Mouse (Mus musculus): ENCODE measurements around the gene Myo1d. TPM values are rescaled to one million over a fixed set of nuclear protein-coding genes. Genes with fewer than 3 reads are reported as not detected.

Gene Myo1d
- total RNA-seq, 2 experiments from 2014 or later: 5.6 to 7.0 TPM

GRCm38 (mm10) chr11:80802706-80803105 is 22.9 kb upstream of the Myo1d start:
- intact Hi-C loops (cut with DNase I): no loop called here
- no peak for TF ChIP-seq CTCF (IDR thresholded peaks at IDR 0.05)
- no peak overlapping the region for H3K27ac ChIP-seq
- no peak overlapping the region for H3K4me3 ChIP-seq
- no peak for DNase-seq (ENCODE audit: extremely low spot score in 1 of 2, low spot score in 2 of 2)

- no peak for DNase-seq (ENCODE audit: extremely low spot score in 1 of 2, low spot score in 2 of 2)
- peak; percentile 20 for TF ChIP-seq CTCF (IDR thresholded peaks at IDR 0.05)
- Histone ChIP-seq H3K4me3 (no peak overlapping the region), H3K27ac (no peak overlapping the region)
- intact Hi-C loops (cut with DNase I): no loop called here
These were observed 20.2 kb upstream of the Myo1d start for GRCm38 (mm10) chr11:80799979-80800378.

- no peak for DNase-seq (ENCODE audit: extremely low spot score in 1 of 2, low spot score in 2 of 2)
- intact Hi-C loops (cut with DNase I): no loop called here
- no peak overlapping the region for H3K4me3 ChIP-seq
- no peak for TF ChIP-seq CTCF (IDR thresholded peaks at IDR 0.05)
- H3K27ac ChIP-seq: no peak overlapping the region
These were observed 15.6 kb upstream of the Myo1d start for GRCm38 (mm10) chr11:80795431-80795830.

- Histone ChIP-seq H3K4me3 (no peak overlapping the region), H3K27ac (no peak overlapping the region)
- no peak for TF ChIP-seq CTCF (IDR thresholded peaks at IDR 0.05)
- no peak for DNase-seq (ENCODE audit: extremely low spot score in 1 of 2, low spot score in 2 of 2)
- intact Hi-C loops (cut with DNase I): no loop called here
These were observed 14.5 kb upstream of the Myo1d start for GRCm38 (mm10) chr11:80794290-80794689.

- no peak overlapping the region for H3K27ac ChIP-seq
- intact Hi-C loops (cut with DNase I): no loop called here
- DNase-seq (ENCODE audit: extremely low spot score in 1 of 2, low spot score in 2 of 2): no peak
- TF ChIP-seq CTCF (IDR thresholded peaks at IDR 0.05): no peak
- H3K4me3 ChIP-seq: no peak overlapping the region
These were observed 13.6 kb upstream of the Myo1d start for GRCm38 (mm10) chr11:80793386-80793785.

DNA sequence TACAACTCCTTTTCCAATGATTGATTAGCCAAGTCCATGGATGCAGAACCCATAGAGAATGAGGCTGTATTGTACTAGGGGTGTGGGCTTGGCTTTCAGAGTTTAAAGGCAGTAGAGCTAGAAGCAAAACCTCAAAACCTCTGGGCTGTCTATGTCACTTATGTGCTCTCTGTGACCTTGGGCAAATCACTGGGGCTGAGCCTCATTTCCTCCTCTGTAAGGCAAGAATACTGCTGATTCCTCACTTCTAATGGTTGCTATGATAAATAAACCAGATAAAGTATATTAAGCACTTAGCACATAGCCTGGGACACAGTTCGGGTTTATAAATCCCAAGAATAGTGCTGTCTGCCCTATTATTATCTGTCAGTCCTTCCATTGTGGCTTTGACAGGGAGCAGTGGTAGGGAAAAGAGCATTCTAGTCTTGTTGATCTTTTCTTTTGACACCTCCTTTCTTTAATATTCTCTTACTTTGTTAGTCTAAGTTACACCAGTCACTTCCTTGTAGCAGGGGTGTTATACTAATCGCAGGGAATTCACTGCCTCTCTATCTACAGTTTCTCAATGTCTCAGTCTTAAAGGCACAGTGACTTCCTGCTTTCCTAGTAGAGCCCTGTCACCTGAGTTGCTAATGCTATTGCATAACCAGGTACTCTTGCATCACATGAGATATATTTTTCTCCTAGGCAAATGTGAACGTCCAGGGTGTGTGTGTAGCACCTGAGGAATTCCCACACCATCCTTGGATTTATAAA is 12.0 kb upstream of the Myo1d start:
- no peak overlapping the region for H3K4me3 ChIP-seq
- no peak for DNase-seq (ENCODE audit: extremely low spot score in 1 of 2, low spot score in 2 of 2)
- H3K27ac ChIP-seq: no peak overlapping the region
- intact Hi-C loops (cut with DNase I): no loop called here
- no peak for TF ChIP-seq CTCF (IDR thresholded peaks at IDR 0.05)

DNA sequence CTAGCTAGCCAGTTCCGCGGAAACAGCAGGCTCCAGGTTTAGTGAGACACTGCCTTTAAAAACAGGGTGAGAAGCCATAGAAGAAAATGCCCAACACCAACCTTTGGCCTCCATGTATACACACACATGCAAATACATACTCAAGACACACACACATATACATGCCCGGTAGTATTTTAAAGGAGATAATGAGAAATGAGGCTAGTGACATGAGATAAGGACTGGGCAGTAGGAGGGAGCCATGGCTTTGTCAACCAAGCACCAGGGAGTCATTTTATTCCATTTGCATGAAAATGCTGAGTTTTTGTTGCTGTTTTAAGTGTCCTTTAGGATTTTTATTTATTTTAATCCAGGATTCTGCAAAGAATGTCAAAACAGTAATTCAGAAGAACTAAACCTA is 10.6 kb upstream of the Myo1d start:
- H3K27ac ChIP-seq: no peak overlapping the region
- no peak overlapping the region for H3K4me3 ChIP-seq
- intact Hi-C loops (cut with DNase I): no loop called here
- no peak for TF ChIP-seq CTCF (IDR thresholded peaks at IDR 0.05)
- no peak for DNase-seq (ENCODE audit: extremely low spot score in 1 of 2, low spot score in 2 of 2)

DNA sequence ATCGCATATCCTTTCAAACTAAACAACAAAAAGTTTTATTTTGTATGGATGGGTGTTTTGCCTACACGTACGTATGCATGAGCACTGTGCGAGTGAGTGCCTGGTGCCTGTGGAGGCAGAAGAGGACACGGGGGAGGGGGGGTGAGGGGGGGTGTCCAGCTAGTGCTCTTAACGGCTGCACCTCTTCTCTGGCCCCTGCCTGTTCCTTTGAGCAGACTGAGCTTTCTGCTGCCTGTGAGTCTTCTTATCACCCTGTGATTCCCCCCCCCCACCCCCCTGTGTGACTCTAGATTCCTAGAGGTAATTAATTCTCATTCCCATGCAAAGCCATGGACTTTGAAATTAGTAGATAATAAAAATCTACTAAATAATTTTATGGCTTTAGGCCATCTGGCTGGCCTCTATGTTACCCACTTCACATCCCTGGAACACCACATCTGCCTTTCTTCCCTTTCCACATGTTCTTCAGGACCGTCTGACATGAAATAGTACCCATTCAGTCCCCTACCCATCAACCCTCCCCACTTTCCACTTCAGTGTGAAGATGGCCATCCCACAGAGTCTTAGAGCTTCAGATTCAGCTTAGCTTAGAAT is 9.9 kb upstream of the Myo1d start:
- no peak for TF ChIP-seq CTCF (IDR thresholded peaks at IDR 0.05)
- DNase-seq (ENCODE audit: extremely low spot score in 1 of 2, low spot score in 2 of 2): no peak
- intact Hi-C loops (cut with DNase I): no loop called here
- no peak overlapping the region for H3K27ac ChIP-seq
- no peak overlapping the region for H3K4me3 ChIP-seq

DNA sequence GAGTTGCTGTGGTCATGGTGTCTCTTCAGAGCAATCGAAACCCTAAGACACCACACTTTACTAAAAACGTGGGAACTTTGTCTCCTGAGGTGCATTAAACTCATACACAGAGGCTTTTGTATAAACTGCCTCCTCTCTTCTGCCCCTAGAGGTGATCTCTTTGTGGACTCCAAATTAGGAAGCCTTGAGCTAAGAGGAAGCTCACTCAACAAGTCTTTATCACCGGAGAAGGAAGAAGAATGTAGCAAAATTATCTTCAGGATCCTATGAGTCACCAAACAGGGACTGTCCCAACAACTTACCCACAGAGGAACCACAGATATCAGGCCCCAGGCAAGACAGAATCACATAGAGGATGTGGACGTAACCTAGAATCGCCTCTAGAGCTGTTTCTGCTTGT is 5.8 kb upstream of the Myo1d start:
- intact Hi-C loops (cut with DNase I): no loop called here
- DNase-seq (ENCODE audit: extremely low spot score in 1 of 2, low spot score in 2 of 2): no peak
- no peak; the same call in none of the 2 replicates for TF ChIP-seq CTCF (IDR thresholded peaks at IDR 0.05)
- no peak overlapping the region for H3K4me3 ChIP-seq
- H3K27ac ChIP-seq: no peak overlapping the region

GRCm38 (mm10) chr11:80784294-80784743 is 4.5 kb upstream of the Myo1d start:
- TF ChIP-seq CTCF (IDR thresholded peaks at IDR 0.05): no peak
- no peak overlapping the region for H3K27ac ChIP-seq
- intact Hi-C loops (cut with DNase I): no loop called here
- DNase-seq (ENCODE audit: extremely low spot score in 1 of 2, low spot score in 2 of 2): no peak
- no peak overlapping the region for H3K4me3 ChIP-seq

GRCm38 (mm10) chr11:80783460-80783859 is 3.6 kb upstream of the Myo1d start:
- H3K27ac ChIP-seq: no peak overlapping the region
- TF ChIP-seq CTCF (IDR thresholded peaks at IDR 0.05): no peak
- intact Hi-C loops (cut with DNase I): no loop called here
- no peak overlapping the region for H3K4me3 ChIP-seq
- DNase-seq (ENCODE audit: extremely low spot score in 1 of 2, low spot score in 2 of 2): no peak

DNA sequence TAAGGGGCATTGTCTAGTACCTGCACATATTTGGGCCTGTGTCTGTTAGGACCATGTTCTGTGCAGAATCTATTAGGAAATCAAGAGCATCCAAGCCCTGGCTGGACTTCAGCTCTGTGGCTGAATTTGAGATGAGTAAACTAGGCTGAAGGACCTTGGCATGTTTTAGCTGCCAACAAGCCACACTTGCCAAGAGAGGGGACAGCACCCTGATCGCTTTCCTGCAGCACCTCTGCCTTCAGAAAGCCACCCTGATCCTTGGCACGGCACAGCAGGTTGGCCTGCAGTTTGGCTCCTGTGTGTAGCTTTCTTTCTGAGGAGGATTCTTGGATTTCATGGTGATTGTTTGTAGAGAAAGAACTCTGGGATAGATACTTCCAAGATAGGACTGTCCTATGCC is 1.7 kb upstream of the Myo1d start:
- H3K27ac ChIP-seq: no peak overlapping the region
- no peak overlapping the region for H3K4me3 ChIP-seq
- no peak for DNase-seq (ENCODE audit: extremely low spot score in 1 of 2, low spot score in 2 of 2)
- intact Hi-C loops (cut with DNase I): loop anchor here (2.0 kb wide), 1 partner anchor 85 kb away; no protein-coding TSS in a partner anchor
- TF ChIP-seq CTCF (IDR thresholded peaks at IDR 0.05): no peak

All from left cerebral cortex, adult 2 months (tissue).